Comparison of ENCODE assay signal across 22 mouse cellular contexts in the genomic region with DNA sequence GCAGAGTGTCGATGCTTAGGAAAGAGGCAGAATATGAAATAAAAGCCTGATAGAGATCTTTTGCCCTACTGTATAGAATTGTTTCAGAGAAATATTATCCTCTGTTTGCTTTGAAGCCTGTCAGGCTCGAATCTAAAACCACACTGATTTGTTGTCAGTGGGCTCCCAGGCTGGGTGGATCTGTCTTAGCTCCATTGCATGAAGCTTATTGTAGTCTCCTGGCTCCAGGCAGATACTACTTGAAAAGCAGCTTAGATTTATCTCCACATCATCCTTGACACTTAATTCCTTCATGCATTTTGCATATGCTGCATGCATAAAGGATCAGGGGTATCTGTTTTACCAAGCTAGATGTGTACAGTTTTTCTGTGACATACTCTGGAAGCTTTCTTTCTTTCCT.
DNase-seq lines count a peak whose midpoint lies in the region; ATAC-seq lines count a peak whose summit lies in the region.
"Had no signal": no experiment of that assay in that cellular context is flagged by ENCODE, and none has a peak within 500 bp of the region (broad histone marks: within the 10 kb centered on the region; RNA-seq: fewer than 3 reads in every experiment).

No protein-coding gene starts in this region.

- DNase-seq in embryonic facial prominence, embryonic 14.5 days (ENCODE audit: low spot score), result peak; percentile 5
- DNase-seq in embryonic facial prominence, embryonic 10.5 days (ENCODE audit: low spot score), result no peak
- DNase-seq in frontal cortex, postnatal 10 days (ENCODE audit: low spot score in 2 of 2), result no peak
- no peak for DNase-seq in midbrain, embryonic 10.5 days (ENCODE audit: low spot score)
- no peak for DNase-seq in adrenal gland, postnatal 14 days
- DNase-seq: adrenal gland, adult 8-10 months; B cell, adult 2 months; cerebellum, adult 11-12 months; cerebellum, adult 9-10 months; cerebellum, postnatal 36 days; heart, adult 18-20 months; heart, postnatal 14 days had no signal

- H3K9ac ChIP-seq in embryonic facial prominence, embryonic 14.5 days (ENCODE audit: low read depth, low read length), result no peak overlapping the region
- H3K9ac ChIP-seq in midbrain, embryonic 13.5 days (replicated peaks), result no peak overlapping the region
- H3K9ac ChIP-seq in midbrain, embryonic 16.5 days (ENCODE audit: low read depth, low read length), result no peak overlapping the region
- H3K9ac ChIP-seq: heart, embryonic 15.5 days; hindbrain, embryonic 14.5 days had no signal

- H3K4me1 ChIP-seq in embryonic facial prominence, embryonic 14.5 days (ENCODE audit: control insufficient read depth, insufficient read depth, low read length), result no peaks in the 10 kb centered on the region
- no peaks in the 10 kb centered on the region for H3K4me1 ChIP-seq in embryonic facial prominence, embryonic 10.5 days
- H3K4me1 ChIP-seq in midbrain, embryonic 13.5 days (replicated peaks), result peaks cover 7% of the 10 kb centered on the region; the same call in 1 of the 2 replicates
- peaks cover 5% of the 10 kb centered on the region for H3K4me1 ChIP-seq in midbrain, embryonic 10.5 days
- peaks cover 5% of the 10 kb centered on the region; the same call in 1 of the 2 replicates for H3K4me1 ChIP-seq in midbrain, embryonic 16.5 days (ENCODE audit: control insufficient read depth, insufficient read depth, low read length)
- H3K4me1 ChIP-seq: heart, embryonic 15.5 days had no signal

- H3K9me3 ChIP-seq in embryonic facial prominence, embryonic 14.5 days (ENCODE audit: control insufficient read depth, low read length), result no peaks in the 10 kb centered on the region
- H3K9me3 ChIP-seq in embryonic facial prominence, embryonic 10.5 days, result no peaks in the 10 kb centered on the region
- H3K9me3 ChIP-seq in midbrain, embryonic 13.5 days, result no peaks in the 10 kb centered on the region
- H3K9me3 ChIP-seq in midbrain, embryonic 10.5 days (replicated peaks), result no peaks in the 10 kb centered on the region
- no peaks in the 10 kb centered on the region for H3K9me3 ChIP-seq in midbrain, embryonic 16.5 days (replicated peaks; ENCODE audit: control insufficient read depth, low read length, poor library complexity, severe bottlenecking)
- H3K9me3 ChIP-seq: G1E; heart, embryonic 15.5 days had no signal

- H3K36me3 ChIP-seq in embryonic facial prominence, embryonic 14.5 days (ENCODE audit: control insufficient read depth, insufficient read depth, low read length), result no peaks in the 10 kb centered on the region
- H3K36me3 ChIP-seq in embryonic facial prominence, embryonic 10.5 days (replicated peaks), result no peaks in the 10 kb centered on the region
- no peaks in the 10 kb centered on the region for H3K36me3 ChIP-seq in midbrain, embryonic 13.5 days
- no peaks in the 10 kb centered on the region for H3K36me3 ChIP-seq in midbrain, embryonic 10.5 days
- H3K36me3 ChIP-seq in midbrain, embryonic 16.5 days (ENCODE audit: control insufficient read depth, insufficient read depth, low read length), result no peaks in the 10 kb centered on the region
- H3K36me3 ChIP-seq: G1E; heart, embryonic 15.5 days had no signal

- no peak for ATAC-seq in embryonic facial prominence, embryonic 14.5 days (ENCODE audit: low read depth)
- peak; percentile 44; the same call in 1 of the 2 replicates for ATAC-seq in frontal cortex, adult (ENCODE audit: low TSS enrichment)
- ATAC-seq in midbrain, embryonic 13.5 days, result 0 out of 2 replicates have a peak, but pooled peaks have one; percentile 69
- peak; percentile 82 for ATAC-seq in midbrain, embryonic 16.5 days
- ATAC-seq: CD4-positive, CD25-positive, alpha-beta regulatory T cell, adult 4 months; forebrain, embryonic 14.5 days; intestine, embryonic 16.5 days had no signal

- H3K4me2 ChIP-seq in embryonic facial prominence, embryonic 14.5 days (ENCODE audit: low read depth, low read length), result no peak overlapping the region
- H3K4me2 ChIP-seq in midbrain, embryonic 13.5 days (replicated peaks), result no peak overlapping the region
- H3K4me2 ChIP-seq in midbrain, embryonic 16.5 days (ENCODE audit: low read length), result no peak overlapping the region
- H3K4me2 ChIP-seq: heart, embryonic 11.5 days; heart, embryonic 15.5 days; hindbrain, embryonic 14.5 days had no signal

- H3K27ac ChIP-seq in embryonic facial prominence, embryonic 14.5 days (replicated peaks; ENCODE audit: low read depth, low read length), result no peak overlapping the region
- no peak overlapping the region for H3K27ac ChIP-seq in embryonic facial prominence, embryonic 10.5 days (replicated peaks)
- H3K27ac ChIP-seq in midbrain, embryonic 13.5 days, result 0 out of 2 replicates have a peak overlapping the region, but pooled peaks have one; percentile 8
- no peak overlapping the region for H3K27ac ChIP-seq in midbrain, embryonic 10.5 days (replicated peaks)
- peak overlapping the region; percentile 53; the same call in 1 of the 2 replicates for H3K27ac ChIP-seq in midbrain, embryonic 16.5 days (ENCODE audit: low read length)
- H3K27ac ChIP-seq: heart, embryonic 15.5 days; hindbrain, embryonic 14.5 days had no signal

- 40% methylated on average over 2 of the region's 2 CpGs for WGBS in embryonic facial prominence, embryonic 14.5 days
- WGBS in embryonic facial prominence, embryonic 10.5 days, result 80% methylated on average over 2 of the region's 2 CpGs
- WGBS in midbrain, embryonic 13.5 days, result 45% methylated on average over 2 of the region's 2 CpGs
- WGBS in midbrain, embryonic 10.5 days, result 71% methylated on average over 2 of the region's 2 CpGs
- WGBS in midbrain, embryonic 16.5 days, result 36% methylated on average over 2 of the region's 2 CpGs

- H3K4me3 ChIP-seq in embryonic facial prominence, embryonic 14.5 days (ENCODE audit: low read depth, low read length), result no peak overlapping the region
- no peak overlapping the region for H3K4me3 ChIP-seq in embryonic facial prominence, embryonic 10.5 days
- no peak overlapping the region for H3K4me3 ChIP-seq in midbrain, embryonic 13.5 days (replicated peaks)
- no peak overlapping the region for H3K4me3 ChIP-seq in midbrain, embryonic 10.5 days
- H3K4me3 ChIP-seq in midbrain, embryonic 16.5 days (ENCODE audit: low read depth, low read length), result no peak overlapping the region
- H3K4me3 ChIP-seq: heart, embryonic 15.5 days had no signal

- no peaks in the 10 kb centered on the region for H3K27me3 ChIP-seq in embryonic facial prominence, embryonic 14.5 days (replicated peaks; ENCODE audit: control insufficient read depth, insufficient read depth, low read length)
- no peaks in the 10 kb centered on the region for H3K27me3 ChIP-seq in embryonic facial prominence, embryonic 10.5 days (replicated peaks; ENCODE audit: low read depth, poor library complexity, severe bottlenecking)
- no peaks in the 10 kb centered on the region for H3K27me3 ChIP-seq in midbrain, embryonic 13.5 days
- no peaks in the 10 kb centered on the region for H3K27me3 ChIP-seq in midbrain, embryonic 10.5 days (ENCODE audit: low read depth, poor library complexity, severe bottlenecking)
- H3K27me3 ChIP-seq in midbrain, embryonic 16.5 days (ENCODE audit: control insufficient read depth, insufficient read depth, low read depth, low read length), result no peaks in the 10 kb centered on the region
- H3K27me3 ChIP-seq: heart, embryonic 15.5 days had no signal

Comparison
In these comparisons a context has a peak if more than half of its experiments do, and no peak if none do; other contexts are left out.
1. H3K27ac ChIP-seq: peak in midbrain, embryonic 13.5 days (single experiment) and midbrain, embryonic 16.5 days (single experiment); none in embryonic facial prominence, embryonic 14.5 days (single experiment), embryonic facial prominence, embryonic 10.5 days (single experiment) and midbrain, embryonic 10.5 days (single experiment).